Mouse (Mus musculus) lung, adult 18-20 months (tissue): ENCODE data around the gene Tmc2.

ENCODE experiments used
- DNase-seq, 2 experiments: peaks; one replicate each; pipeline ENCODE4 v3.0.0; 2022; ENCODE audit warnings: mixed read lengths in 2 of 2

The Tmc2 gene

DNA sequence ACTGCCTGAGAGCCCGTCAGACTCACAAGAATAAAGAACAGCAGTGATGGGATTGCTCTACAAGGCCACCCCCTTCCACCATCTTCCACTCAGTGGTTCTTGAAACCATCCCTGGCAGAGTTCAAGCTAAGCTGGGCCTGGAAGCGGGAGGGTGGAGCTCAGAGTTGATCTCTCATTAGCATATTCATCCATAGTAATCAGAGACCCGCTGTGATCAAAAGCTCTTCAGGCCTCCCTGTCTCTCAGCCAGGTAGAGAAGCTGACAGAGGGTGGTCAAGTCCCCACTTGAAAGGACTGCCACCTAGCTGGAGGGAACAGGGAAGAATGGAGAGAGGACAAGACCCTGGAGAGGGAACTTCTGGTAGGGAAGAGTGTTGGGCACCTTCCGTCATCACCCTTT lies 108.0 kb downstream of the Tmc2 start:
- no peak for DNase-seq
